Mouse (Mus musculus): ENCODE data around the gene Fam173b. TPM values are rescaled to one million over a fixed set of nuclear protein-coding genes. Genes with fewer than 3 reads are reported as not detected.

Fam173b gene
- polyA plus RNA-seq (2012; rRNA removed; ENCODE audit: low replicate concordance), result 4.4 and 7.1 TPM in 2 replicates

DNA sequence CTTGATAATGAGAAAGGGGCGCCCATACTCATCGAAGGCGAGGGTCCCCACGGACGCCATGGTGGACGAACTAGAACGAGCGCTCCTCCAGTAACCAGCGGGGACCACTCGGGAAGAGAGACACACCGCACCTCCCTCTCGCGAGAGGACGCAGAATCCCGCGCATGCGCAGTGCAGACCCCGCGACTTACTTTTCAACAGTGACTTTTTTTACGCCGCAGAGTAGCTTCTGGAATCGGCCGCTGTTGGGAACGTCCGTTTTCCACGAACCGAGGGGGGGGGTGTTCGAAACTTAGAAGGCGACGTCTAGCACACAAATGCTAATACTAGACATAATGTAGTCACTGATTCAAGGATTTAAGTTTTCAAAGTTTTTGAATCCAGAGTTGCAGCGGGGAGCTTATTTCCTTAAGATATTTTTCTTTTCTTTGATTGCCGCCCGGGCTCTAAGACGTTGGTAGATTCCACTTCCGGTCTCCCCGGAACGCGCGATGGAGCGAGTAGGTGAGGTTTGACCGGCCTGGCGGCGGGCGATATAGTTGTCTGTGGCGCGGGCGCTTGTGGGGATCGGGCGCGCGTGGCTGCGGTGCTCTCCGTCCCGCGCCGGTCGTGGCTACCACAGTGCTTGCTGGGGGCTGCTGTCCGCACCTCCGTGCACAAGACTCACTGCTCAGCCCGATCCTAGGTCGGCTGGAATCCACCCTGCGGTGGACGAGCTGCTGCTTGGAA is at the start of gene Fam173b, which contains the start of gene Cct5:
Gene Fam173b, plus strand, starts transcription at position 207 of the 729 bp plus-strand sequence.
Gene Cct5, minus strand, starts transcription at position 159 of the 729 bp plus-strand sequence.

GRCm38 (mm10) chr15:31565184-31565583 is 36.5 kb upstream of the Fam173b start, which contains the start of gene Cmbl:
Gene Cmbl, plus strand, starts transcription at chr15:31565389.

Other genes starting within 250 kb of the Fam173b start
- 5.1 and 7.3 TPM in 2 replicates for gene Ankrd33b, start 234.1 kb upstream of the Fam173b start, polyA plus RNA-seq (2012; rRNA removed; ENCODE audit: low replicate concordance)
- 1.9 and 4.1 TPM in 2 replicates for gene Ropn1l, start 148.1 kb upstream of the Fam173b start, polyA plus RNA-seq (2012; rRNA removed; ENCODE audit: low replicate concordance)
- gene March6, start 70.8 kb upstream of the Fam173b start, polyA plus RNA-seq (2012; rRNA removed; ENCODE audit: low replicate concordance), result 10.3 and 29.2 TPM in 2 replicates
- 45.4 and 93.9 TPM in 2 replicates for gene Cmbl, start 36.5 kb upstream of the Fam173b start, polyA plus RNA-seq (2012; rRNA removed; ENCODE audit: low replicate concordance)
- 56.6 and 93.9 TPM in 2 replicates for gene Cct5, start within 50 bp of the Fam173b start, polyA plus RNA-seq (2012; rRNA removed; ENCODE audit: low replicate concordance)